18 mouse cellular contexts compared by ENCODE assay signal in genomic region chr2:132943997-132944396, GRCm38 (mm10). TPM values are rescaled to one million over a fixed set of nuclear protein-coding genes. Genes with fewer than 3 reads are reported as not detected.
DNase-seq lines count a peak whose midpoint lies in the region; ATAC-seq lines count a peak whose summit lies in the region.
"Had no signal": no experiment of that assay in that cellular context is flagged by ENCODE, and none has a peak within 500 bp of the region (broad histone marks: within the 10 kb centered on the region; RNA-seq: fewer than 3 reads in every experiment).

No protein-coding gene starts in this region.

- H3K27me3 ChIP-seq in embryonic facial prominence, embryonic 15.5 days: peaks cover 34% of the 10 kb centered on the region
- H3K27me3 ChIP-seq in stomach, embryonic 14.5 days (ENCODE audit: control insufficient read depth, insufficient read depth, low read length): peaks cover 6% of the 10 kb centered on the region; the same call in 1 of the 2 replicates
- H3K27me3 ChIP-seq in midbrain, embryonic 11.5 days (ENCODE audit: control insufficient read depth, insufficient read depth, low read length): peaks cover 36% of the 10 kb centered on the region

- peak overlapping the region; percentile 24 for H3K4me3 ChIP-seq in embryonic facial prominence, embryonic 15.5 days (replicated peaks)
- peak overlapping the region; percentile 35 for H3K4me3 ChIP-seq in stomach, embryonic 14.5 days (ENCODE audit: low read depth, low read length)
- no peak overlapping the region for H3K4me3 ChIP-seq in midbrain, embryonic 11.5 days (ENCODE audit: low read depth, low read length)
- H3K4me3 ChIP-seq: erythroblast, embryonic 14.5 days; heart, adult 2 months; liver, embryonic 13.5 days had no signal

- H3K27ac ChIP-seq in embryonic facial prominence, embryonic 15.5 days (replicated peaks): no peak overlapping the region
- H3K27ac ChIP-seq in stomach, embryonic 14.5 days (ENCODE audit: low read length): no peak overlapping the region
- H3K27ac ChIP-seq in midbrain, embryonic 11.5 days (ENCODE audit: low read depth, low read length): no peak overlapping the region
- H3K27ac ChIP-seq: heart, adult 2 months; liver, embryonic 13.5 days had no signal

- no peaks in the 10 kb centered on the region for H3K36me3 ChIP-seq in embryonic facial prominence, embryonic 15.5 days
- H3K36me3 ChIP-seq in stomach, embryonic 14.5 days (ENCODE audit: control insufficient read depth, insufficient read depth, low read length): no peaks in the 10 kb centered on the region
- no peaks in the 10 kb centered on the region for H3K36me3 ChIP-seq in midbrain, embryonic 11.5 days (ENCODE audit: control insufficient read depth, insufficient read depth, low read length)
- H3K36me3 ChIP-seq: liver, embryonic 13.5 days had no signal

- ATAC-seq in embryonic facial prominence, embryonic 15.5 days (ENCODE audit: insufficient number of reproducible peaks, low FRiP score, low TSS enrichment, low read depth): no peak
- ATAC-seq in stomach, embryonic 14.5 days (ENCODE audit: insufficient number of reproducible peaks, insufficient read depth, low FRiP score, low read depth): no peak
- ATAC-seq in midbrain, embryonic 11.5 days (ENCODE audit: low FRiP score): no peak
- ATAC-seq: activated CD4-positive, CD25-positive, alpha-beta regulatory T cell, adult 4 months; inflammation-experienced regulatory T-cells, adult 6 months had no signal

- H3K4me2 ChIP-seq in embryonic facial prominence, embryonic 15.5 days (replicated peaks): peak overlapping the region; percentile 21
- peak overlapping the region; percentile 44 for H3K4me2 ChIP-seq in stomach, embryonic 14.5 days (replicated peaks; ENCODE audit: low read depth, low read length)
- no peak overlapping the region for H3K4me2 ChIP-seq in midbrain, embryonic 11.5 days
- H3K4me2 ChIP-seq: liver, embryonic 13.5 days had no signal

- peaks cover 14% of the 10 kb centered on the region for H3K4me1 ChIP-seq in embryonic facial prominence, embryonic 15.5 days
- no peaks in the 10 kb centered on the region for H3K4me1 ChIP-seq in stomach, embryonic 14.5 days (ENCODE audit: control insufficient read depth, insufficient read depth, low read length)
- peaks cover 7% of the 10 kb centered on the region for H3K4me1 ChIP-seq in midbrain, embryonic 11.5 days (ENCODE audit: control insufficient read depth, insufficient read depth, low read length)
- H3K4me1 ChIP-seq: liver, embryonic 13.5 days had no signal

- WGBS in embryonic facial prominence, embryonic 15.5 days: 32% methylated on average over 13 of the region's 13 CpGs
- WGBS in stomach, embryonic 14.5 days: 34% methylated on average over 13 of the region's 13 CpGs
- 42% methylated on average over 13 of the region's 13 CpGs for WGBS in midbrain, embryonic 11.5 days

- DNase-seq in kidney, adult 18-20 months: peak; percentile 52
- no peak for DNase-seq in kidney, postnatal 25 days
- peak; percentile 29 for DNase-seq in kidney, postnatal 14 days
- no peak for DNase-seq in midbrain, embryonic 11.5 days (ENCODE audit: low spot score, missing footprints)
- no peak for DNase-seq in left cerebral cortex, postnatal 14 days (ENCODE audit: low spot score in 2 of 2)
- DNase-seq in cerebellum, adult 9-10 months: no peak
- DNase-seq: cerebellum, adult 2 months; heart, adult 2 months; heart, postnatal 14 days; liver, embryonic 13.5 days; right cerebral cortex, postnatal 14 days; thymus, postnatal 4 days had no signal

- no peaks in the 10 kb centered on the region for H3K9me3 ChIP-seq in embryonic facial prominence, embryonic 15.5 days (replicated peaks)
- H3K9me3 ChIP-seq in stomach, embryonic 14.5 days (ENCODE audit: control insufficient read depth, low read depth, low read length): no peaks in the 10 kb centered on the region
- H3K9me3 ChIP-seq in midbrain, embryonic 11.5 days (ENCODE audit: control insufficient read depth, low read length): no peaks in the 10 kb centered on the region
- H3K9me3 ChIP-seq: liver, embryonic 13.5 days had no signal

- no peak overlapping the region for H3K9ac ChIP-seq in embryonic facial prominence, embryonic 15.5 days
- no peak overlapping the region for H3K9ac ChIP-seq in stomach, embryonic 14.5 days (replicated peaks; ENCODE audit: low read depth, low read length)
- H3K9ac ChIP-seq in midbrain, embryonic 11.5 days (ENCODE audit: low read length): no peak overlapping the region
- H3K9ac ChIP-seq: liver, embryonic 13.5 days had no signal

- intact Hi-C loops in left cerebral cortex, postnatal 14 days (cut with DNase I): no loop called here

RNA-seq across cellular contexts. Expression of gene Fermt1, which starts 1.7 kb away (rescaled TPM):
- polyA plus RNA-seq in embryonic facial prominence, embryonic 15.5 days (2015; fragmentation: Nextera tagmentation; extraction: Ambion mirVana): 23.3 and 23.5 TPM in 2 replicates
- 55.8 and 62.7 TPM in 2 replicates for polyA plus RNA-seq in stomach, embryonic 14.5 days (2014; fragmentation: Nextera tagmentation; extraction: Ambion mirVana)
- 1.1 and 1.4 TPM in 2 replicates for polyA plus RNA-seq in midbrain, embryonic 11.5 days (2014; fragmentation: Nextera tagmentation; extraction: Ambion mirVana)
- under 1 TPM; 0.11 to 0.66 TPM for total RNA-seq in left cerebral cortex, postnatal 14 days (2021)
- total RNA-seq: heart, adult 2 months; neutrophil, adult 5-6 weeks had no signal
- polyA plus RNA-seq: activated CD4-positive, CD25-positive, alpha-beta regulatory T cell, adult 4 months; cerebellum, adult 2 months had no signal

Comparison
In these comparisons a context has a peak if more than half of its experiments do, and no peak if none do; other contexts are left out.
1. DNase-seq: peak in kidney, adult 18-20 months (single experiment) and kidney, postnatal 14 days (single experiment); none in kidney, postnatal 25 days (0 of 2), midbrain, embryonic 11.5 days (single experiment), left cerebral cortex, postnatal 14 days (0 of 2) and cerebellum, adult 9-10 months (single experiment).
2. RNA of gene Fermt1, which starts 1.7 kb away (polyA plus RNA-seq): 55.8 to 62.7 TPM in stomach, embryonic 14.5 days and 23.3 to 23.5 TPM in embryonic facial prominence, embryonic 15.5 days; 1.1 to 1.4 TPM in midbrain, embryonic 11.5 days; every median in the first group is over 10 times any median in the second.